Mouse (Mus musculus) hindbrain, postnatal 0 days (tissue): Measurements from ENCODE around the gene Fyttd1. TPM values are rescaled to one million over a fixed set of nuclear protein-coding genes. Genes with fewer than 3 reads are reported as not detected.
"Not testable (repeated sequence)": the region's sequence is repeated elsewhere in the genome, so short reads cannot be mapped to it uniquely, and the experiment has no call there.

Source experiments
- ATAC-seq: fragments of 200-750 bp; cut with Nextera tagmentation; 2 replicates; pipeline ENCODE4 v1.8.0; 2017; ENCODE audit warnings: mild to moderate bottlenecking, moderate TSS enrichment, moderate library complexity
- DNase-seq: peaks from one replicate; pipeline ENCODE4 v3.0.0-alpha.2; 2015; ENCODE audit warnings: low spot score
- H3K27ac ChIP-seq: fragments of 300-500 bp; sonication (generic); 2 replicates; pipeline ENCODE4 v1.5.1; 2014; ENCODE audit warnings: mild to moderate bottlenecking
- H3K27me3 ChIP-seq: fragments of 300-500 bp; sonication (generic); 2 replicates; pipeline ENCODE4 v1.6.1; 2014; ENCODE audit warnings: low read length, mixed read lengths; ENCODE audit not compliant: insufficient read depth
- H3K36me3 ChIP-seq: fragments of 300-500 bp; sonication (generic); 2 replicates; pipeline ENCODE4 v1.6.1; 2014; ENCODE audit warnings: low read length, mixed read lengths; ENCODE audit not compliant: insufficient read depth
- H3K4me1 ChIP-seq: fragments of 300-500 bp; sonication (generic); 2 replicates; pipeline ENCODE4 v1.6.1; 2014; ENCODE audit warnings: antibody characterized with exemption, low read length, mixed read lengths; ENCODE audit not compliant: insufficient read depth
- H3K4me2 ChIP-seq: fragments of 300-500 bp; sonication (generic); 2 replicates; pipeline ENCODE4 v1.6.1; 2014; ENCODE audit warnings: low read depth, mild to moderate bottlenecking, low read length, moderate library complexity, mixed read lengths
- H3K4me3 ChIP-seq: fragments of 300-500 bp; sonication (generic); 2 replicates; pipeline ENCODE4 v1.5.1; 2014; ENCODE audit warnings: low read length
- H3K9ac ChIP-seq: fragments of 300-500 bp; sonication (generic); replicated peaks from 2 replicates; pipeline ENCODE4 v1.6.1; 2014; ENCODE audit warnings: mild to moderate bottlenecking, low read length, moderate library complexity, mixed read lengths
- H3K9me3 ChIP-seq: fragments of 300-500 bp; sonication (generic); 2 replicates; pipeline ENCODE4 v1.6.1; 2016; ENCODE audit warnings: low read length, mixed read lengths
- CTCF ChIP-seq: IDR thresholded peaks from 2 replicates; pipeline ENCODE4 v1.5.1; 2016; ENCODE audit warnings: antibody characterized with exemption, control low read depth, low read depth
- WGBS: fragments of 180-500 bp; shearing (Covaris S2); extraction: QIAGEN DNeasy Blood & Tissue Kit; methylation state at CpG from one replicate; pipeline ENCODE4 v1.1.7; 2014; 5-methylcytosine and 5-hydroxymethylcytosine counted together
- polyA plus RNA-seq: library from polyadenylated mRNA; unstranded; fragments of >200 nt; fragmentation: Nextera tagmentation; extraction: Ambion mirVana; gene quantifications from 2 replicates; pipeline ENCODE4 v1.2.1, GENCODE M21; 2015
- total RNA-seq: library from RNA; depleted of rRNA; stranded (reverse); fragments of >200 nt; gene quantifications from 2 replicates; pipeline ENCODE4 v1.2.3, GENCODE M21; 2014

Gene Fyttd1
- total and polyA plus RNA-seq, 2 experiments from 2014 or later = 51.0 to 120 TPM

DNA sequence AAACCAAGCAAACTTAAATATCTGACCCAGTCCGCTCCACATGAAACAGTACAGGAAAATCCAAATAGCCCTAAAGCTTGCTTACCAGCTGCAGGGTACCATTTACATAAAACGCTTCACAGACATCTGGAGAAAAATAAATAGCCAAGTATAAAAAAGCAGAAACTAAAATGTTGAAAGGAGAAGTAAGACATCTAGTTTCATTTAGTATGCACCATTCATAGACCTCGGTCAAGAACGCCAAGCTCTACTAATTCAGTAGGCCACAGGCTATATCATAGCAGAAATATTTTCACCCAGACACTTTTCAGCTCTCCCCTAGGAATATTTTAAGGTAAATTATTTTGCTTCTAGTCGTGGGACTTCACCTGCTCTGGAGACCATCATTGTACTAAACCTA, 10.6 kb upstream of the Fyttd1 start:
- no peaks in the 10 kb centered on the region for H3K9me3 ChIP-seq
- H3K27ac ChIP-seq = no peak overlapping the region
- peak overlapping the region; percentile 60; the same call in 1 of the 2 replicates for H3K4me3 ChIP-seq
- peak overlapping the region; percentile 64 for H3K4me2 ChIP-seq
- WGBS = 91% methylated on average over 5 of the region's 5 CpGs
- peak overlapping the region; percentile 66; the same call in 1 of the 2 replicates for H3K9ac ChIP-seq
- ATAC-seq = no peak
- no peaks in the 10 kb centered on the region for H3K36me3 ChIP-seq
- no peak for DNase-seq
- no peaks in the 10 kb centered on the region for H3K27me3 ChIP-seq
- TF ChIP-seq CTCF = no peak
- H3K4me1 ChIP-seq = peaks cover 14% of the 10 kb centered on the region

DNA sequence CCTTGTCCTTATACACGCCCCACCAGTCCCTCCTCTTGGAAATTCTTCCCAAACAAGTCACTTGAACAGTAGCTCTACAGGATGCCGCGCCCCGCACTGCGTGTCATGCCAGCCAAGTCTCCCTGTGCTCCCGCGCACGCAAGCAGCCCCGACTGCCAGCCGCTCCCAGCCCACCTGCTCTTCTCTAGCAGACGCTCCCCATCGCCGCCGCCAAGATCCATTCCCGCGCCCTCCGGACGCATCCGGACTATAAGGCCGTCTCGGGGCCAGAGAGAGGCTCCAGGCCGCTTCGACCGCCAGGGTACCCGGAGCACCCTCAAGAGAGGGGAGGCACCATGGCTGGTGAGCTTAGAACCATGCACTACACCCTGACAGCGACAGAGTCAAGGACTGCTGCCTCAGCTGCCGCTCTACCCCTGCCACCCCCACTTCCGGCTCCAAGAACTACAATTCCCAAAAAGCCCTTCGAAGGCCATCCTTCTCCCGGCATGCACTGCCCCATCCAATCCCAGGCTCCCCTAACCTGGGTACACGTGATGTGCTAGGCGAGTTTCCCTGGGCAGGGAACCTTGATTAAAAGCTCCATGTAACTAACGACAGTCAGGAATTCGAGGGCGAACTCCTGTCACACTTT, 9.3 kb upstream of the Fyttd1 start:
- no peaks in the 10 kb centered on the region for H3K9me3 ChIP-seq
- peak overlapping the region; percentile 66 for H3K9ac ChIP-seq
- DNase-seq (peak; percentile 95), ATAC-seq (peak; percentile 99)
- peak; percentile 47 for TF ChIP-seq CTCF
- H3K4me1 ChIP-seq = peaks cover 14% of the 10 kb centered on the region
- H3K27me3 ChIP-seq = no peaks in the 10 kb centered on the region
- peak overlapping the region; percentile 60 for H3K4me3 ChIP-seq
- under 1% methylated on average over 35 of the region's 35 CpGs for WGBS
- H3K4me2 ChIP-seq = peak overlapping the region; percentile 64
- peak overlapping the region; percentile 81 for H3K27ac ChIP-seq
- no peaks in the 10 kb centered on the region for H3K36me3 ChIP-seq

DNA sequence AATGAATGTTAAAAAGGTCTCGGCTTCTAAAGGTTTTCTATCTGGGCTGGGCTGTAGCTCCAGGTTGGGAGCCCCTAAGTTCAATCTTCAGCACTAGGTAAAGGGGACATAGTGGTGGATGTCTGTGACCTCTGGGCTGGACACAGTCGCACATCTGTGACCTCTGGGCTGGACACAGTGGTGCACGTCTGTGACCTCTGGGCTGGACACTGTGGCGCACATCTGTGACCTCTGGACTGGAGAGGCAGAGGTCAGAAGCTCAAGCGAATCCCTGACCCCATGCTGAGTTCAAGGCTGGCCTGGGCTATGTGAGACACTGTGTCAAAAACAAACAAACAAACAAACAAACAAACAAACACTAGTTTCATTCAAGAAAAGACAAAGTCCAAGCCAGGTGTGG, 7.1 kb upstream of the Fyttd1 start:
- ATAC-seq (no peak), DNase-seq (no peak)
- no peak overlapping the region for H3K27ac ChIP-seq
- H3K27me3 ChIP-seq = no peaks in the 10 kb centered on the region
- peaks cover 14% of the 10 kb centered on the region for H3K4me1 ChIP-seq
- H3K4me3 ChIP-seq = no peak overlapping the region
- H3K9me3 ChIP-seq = no peaks in the 10 kb centered on the region
- no peak overlapping the region for H3K9ac ChIP-seq
- WGBS = 65% methylated on average over 5 of the region's 5 CpGs
- no peak overlapping the region for H3K4me2 ChIP-seq
- no peaks in the 10 kb centered on the region for H3K36me3 ChIP-seq
- no peak for TF ChIP-seq CTCF

DNA sequence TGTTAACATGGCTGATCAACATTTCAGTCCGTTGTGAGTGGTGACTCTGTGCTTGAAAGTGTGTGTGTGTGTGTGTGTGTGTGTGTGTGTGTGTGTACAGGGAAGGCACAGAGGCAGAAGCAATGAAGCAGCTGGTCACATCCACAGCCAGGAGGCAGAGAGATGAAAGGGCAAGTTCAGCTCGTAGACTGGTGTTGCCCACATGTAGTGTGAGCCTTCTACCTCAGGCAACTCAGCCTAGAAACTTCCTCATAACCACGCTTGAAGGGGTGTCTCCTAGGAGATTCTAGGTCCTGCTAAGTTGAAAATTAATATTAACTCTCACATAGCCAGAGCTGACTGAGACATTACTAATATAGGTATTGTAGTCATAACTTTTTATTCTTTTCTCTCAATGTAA, 3.9 kb upstream of the Fyttd1 start:
- no peaks in the 10 kb centered on the region for H3K9me3 ChIP-seq

DNA sequence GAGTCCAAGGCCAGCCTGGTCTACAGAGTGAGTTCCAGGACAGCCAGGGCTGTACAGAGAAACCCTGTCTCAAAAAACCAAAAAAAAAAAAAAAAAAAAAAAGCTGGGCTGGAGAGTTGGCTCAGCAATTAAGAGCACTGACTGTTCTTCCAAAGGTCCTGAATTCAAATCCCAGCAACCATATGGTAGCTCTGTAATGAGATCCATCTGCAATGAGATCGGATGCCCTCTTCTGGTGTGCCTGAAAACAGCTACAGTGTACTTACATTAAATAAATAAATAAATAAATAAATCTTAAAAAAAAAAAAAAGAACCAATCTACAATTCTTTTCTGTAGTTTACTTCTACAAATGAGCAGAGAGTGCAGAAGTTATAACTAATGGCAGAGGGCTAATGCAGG, 2.0 kb upstream of the Fyttd1 start:
- not testable (repeated sequence) for H3K4me2 ChIP-seq, H3K9ac ChIP-seq, H3K4me3 ChIP-seq, DNase-seq, H3K9me3 ChIP-seq, H3K36me3 ChIP-seq, H3K27me3 ChIP-seq, ATAC-seq, H3K27ac ChIP-seq
- WGBS = 61% methylated on average over 1 of the region's 1 CpGs
- H3K4me1 ChIP-seq = peaks cover 11% of the 10 kb centered on the region

More for the DNA sequence above, 3.9 kb upstream of the Fyttd1 start:
- peaks cover 6% of the 10 kb centered on the region; the same call in 1 of the 2 replicates for H3K4me1 ChIP-seq
- no peaks in the 10 kb centered on the region for H3K36me3 ChIP-seq
- no peak overlapping the region for H3K4me2 ChIP-seq
- ATAC-seq (no peak), DNase-seq (no peak)
- no peak for TF ChIP-seq CTCF
- no peak overlapping the region for H3K4me3 ChIP-seq
- no peak overlapping the region for H3K27ac ChIP-seq
- H3K9ac ChIP-seq = no peak overlapping the region
- no peaks in the 10 kb centered on the region for H3K27me3 ChIP-seq
- WGBS = 36% methylated on average over 3 of the region's 3 CpGs

DNA sequence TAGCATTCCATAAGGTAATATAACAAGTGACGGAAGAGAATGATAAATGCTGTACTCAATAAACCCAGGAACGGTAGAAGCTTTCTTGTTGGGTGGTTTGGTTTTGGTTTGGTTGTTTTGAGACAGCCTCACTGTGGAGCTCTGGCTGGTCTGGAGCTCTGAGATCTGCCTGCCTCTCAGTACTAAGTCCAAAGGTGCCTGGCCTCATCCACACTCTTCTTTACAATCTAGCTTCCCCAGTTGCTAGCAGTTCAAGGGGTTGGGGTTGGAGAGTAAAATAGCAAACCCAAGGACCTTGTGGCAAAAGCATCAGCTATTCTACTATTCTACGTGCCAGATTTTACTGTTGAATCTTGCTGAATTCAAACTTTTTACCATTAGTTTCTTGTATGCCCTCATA, 1.5 kb upstream of the Fyttd1 start:
- H3K4me3 ChIP-seq = no peak overlapping the region
- H3K4me2 ChIP-seq = no peak overlapping the region
- no peak overlapping the region for H3K27ac ChIP-seq
- ATAC-seq = no peak
- peaks cover 11% of the 10 kb centered on the region for H3K4me1 ChIP-seq
- no peaks in the 10 kb centered on the region for H3K9me3 ChIP-seq
- H3K27me3 ChIP-seq = no peaks in the 10 kb centered on the region
- no peaks in the 10 kb centered on the region for H3K36me3 ChIP-seq
- TF ChIP-seq CTCF = no peak
- WGBS = 97% methylated on average over 3 of the region's 3 CpGs
- no peak for DNase-seq
- no peak overlapping the region for H3K9ac ChIP-seq

DNA sequence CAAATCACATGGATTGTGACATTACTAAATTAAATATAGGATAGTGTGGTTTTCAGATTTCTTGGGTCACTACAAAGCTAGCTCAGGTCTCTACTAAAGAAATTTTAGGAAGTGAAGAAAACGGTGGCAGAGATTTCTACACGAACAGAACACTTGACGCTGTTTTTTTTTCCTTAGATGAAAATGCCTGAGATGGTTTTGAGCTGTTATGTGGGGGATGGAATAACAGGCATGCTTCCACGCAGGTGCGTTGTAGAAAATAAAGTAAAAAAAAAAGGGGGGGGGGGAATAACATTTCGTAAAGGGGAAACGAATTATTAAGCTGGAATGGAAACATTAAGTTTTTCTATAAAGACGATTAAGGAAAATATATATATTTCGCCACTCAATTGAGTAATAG, 469 bp upstream of the Fyttd1 start:
- peak overlapping the region; percentile 60 for H3K4me2 ChIP-seq
- no peak for TF ChIP-seq CTCF
- no peaks in the 10 kb centered on the region for H3K9me3 ChIP-seq
- no peaks in the 10 kb centered on the region for H3K27me3 ChIP-seq
- DNase-seq (no peak), ATAC-seq (no peak)
- peak overlapping the region; percentile 80 for H3K4me3 ChIP-seq
- H3K27ac ChIP-seq = peak overlapping the region; percentile 86; the same call in 1 of the 2 replicates
- no peaks in the 10 kb centered on the region for H3K36me3 ChIP-seq
- WGBS = 27% methylated on average over 9 of the region's 9 CpGs
- H3K9ac ChIP-seq = peak overlapping the region; percentile 84; the same call in 1 of the 2 replicates
- peaks cover 11% of the 10 kb centered on the region for H3K4me1 ChIP-seq
